Mouse (Mus musculus): ENCODE results near the gene Mapk11. TPM values are rescaled to one million over a fixed set of nuclear protein-coding genes. Genes with fewer than 3 reads are reported as not detected.

Gene Mapk11
- 0.29 TPM in 1 of 2 replicates, not detected in the other for polyA plus RNA-seq (2012; ENCODE audit: insufficient read depth, low replicate concordance)

DNA sequence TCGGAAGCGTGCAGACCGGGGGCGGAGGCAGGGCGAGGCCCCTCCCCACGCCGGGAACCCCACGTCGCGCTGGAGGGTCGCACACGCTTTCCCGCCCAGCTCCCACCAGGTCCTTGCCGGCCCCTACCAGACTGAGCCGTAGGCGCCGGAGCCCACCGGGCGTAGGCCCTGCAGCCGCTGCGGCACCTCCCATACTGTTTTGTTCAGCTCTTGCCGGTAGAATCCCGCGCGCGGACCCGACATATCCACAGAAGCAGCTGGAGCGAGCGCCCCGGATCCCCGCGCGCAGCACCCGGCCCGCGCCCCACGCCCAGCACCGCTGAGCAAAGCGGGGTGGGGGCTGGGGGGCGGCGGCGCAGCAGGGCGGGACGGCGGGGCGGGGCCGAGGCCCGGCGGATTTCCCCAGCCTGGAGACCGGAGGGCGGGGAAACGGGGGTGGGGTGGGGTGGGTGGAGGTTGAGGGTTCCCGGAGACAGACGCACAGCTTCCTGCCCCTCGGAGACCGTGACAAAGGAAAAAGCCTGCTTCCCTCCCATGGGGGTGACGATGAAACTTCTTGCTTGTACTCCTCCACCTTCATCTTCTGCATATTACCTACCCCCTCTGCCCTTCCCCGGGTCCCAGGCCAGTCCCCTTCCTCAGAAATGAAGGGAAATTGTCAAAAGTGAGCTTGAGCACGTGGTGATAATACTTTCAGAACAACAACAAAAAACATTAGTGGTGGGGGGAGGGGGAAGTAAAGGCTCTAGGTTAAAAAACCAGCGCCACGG lies at the start of gene Mapk11:
TSS of gene Mapk11 (minus strand) at position 358 of the 770 bp plus-strand sequence.
- Histone ChIP-seq H3K4me1 (peaks cover 51% of the 10 kb centered on the region), H3K36me3 (replicated peaks; ENCODE audit: low read length) (no peaks in the 10 kb centered on the region), H3K27me3 (replicated peaks) (peaks cover 88% of the 10 kb centered on the region), H3K9me3 (peaks cover 14% of the 10 kb centered on the region), H3K4me3 (replicated peaks) (peak within 1 kb of the TSS; percentile 92)
- TF ChIP-seq GATA1 (IDR thresholded peaks at IDR 0.05; ENCODE audit: borderline replicate concordance, low read length) = no peak
- TF ChIP-seq FLI1 (IDR thresholded peaks at IDR 0.05; ENCODE audit: low read length) = no peak

- H3K4me3 ChIP-seq (replicated peaks) = peak overlapping the region; percentile 99
Observed at GRCm38 (mm10) chr15:89197056-89197455, 47.6 kb upstream of the Mapk11 start.

GRCm38 (mm10) chr15:89196313-89196706 lies 46.9 kb upstream of the Mapk11 start, which contains the start of gene Dennd6b:
TSS of gene Dennd6b (minus strand) at chr15:89196496.
- Histone ChIP-seq H3K36me3 (replicated peaks; ENCODE audit: low read length) (peaks cover 3% of the 10 kb centered on the region), H3K9me3 (no peaks in the 10 kb centered on the region), H3K4me1 (peaks cover 23% of the 10 kb centered on the region), H3K27me3 (replicated peaks) (no peaks in the 10 kb centered on the region), H3K4me3 (replicated peaks) (peak within 1 kb of the TSS; percentile 99)
- TF ChIP-seq FLI1 (IDR thresholded peaks at IDR 0.05; ENCODE audit: low read length) (no peak), GATA1 (IDR thresholded peaks at IDR 0.05; ENCODE audit: borderline replicate concordance, low read length) (no peak)

More at GRCm38 (mm10) chr15:89197056-89197455, 47.6 kb upstream of the Mapk11 start:
- Histone ChIP-seq H3K9me3 (peaks cover 4% of the 10 kb centered on the region), H3K36me3 (replicated peaks; ENCODE audit: low read length) (peaks cover 3% of the 10 kb centered on the region), H3K27me3 (replicated peaks) (no peaks in the 10 kb centered on the region), H3K4me1 (peaks cover 23% of the 10 kb centered on the region)
- no peak for TF ChIP-seq FLI1 (IDR thresholded peaks at IDR 0.05; ENCODE audit: low read length)
- TF ChIP-seq GATA1 (IDR thresholded peaks at IDR 0.05; ENCODE audit: borderline replicate concordance, low read length) = no peak

- Histone ChIP-seq H3K4me1 (peaks cover 26% of the 10 kb centered on the region), H3K9me3 (no peaks in the 10 kb centered on the region)
- TF ChIP-seq FLI1 (IDR thresholded peaks at IDR 0.05; ENCODE audit: low read length) (no peak), GATA1 (IDR thresholded peaks at IDR 0.05; ENCODE audit: borderline replicate concordance, low read length) (no peak)
Observed at GRCm38 (mm10) chr15:89195690-89196312, 46.4 kb upstream of the Mapk11 start.

DNA sequence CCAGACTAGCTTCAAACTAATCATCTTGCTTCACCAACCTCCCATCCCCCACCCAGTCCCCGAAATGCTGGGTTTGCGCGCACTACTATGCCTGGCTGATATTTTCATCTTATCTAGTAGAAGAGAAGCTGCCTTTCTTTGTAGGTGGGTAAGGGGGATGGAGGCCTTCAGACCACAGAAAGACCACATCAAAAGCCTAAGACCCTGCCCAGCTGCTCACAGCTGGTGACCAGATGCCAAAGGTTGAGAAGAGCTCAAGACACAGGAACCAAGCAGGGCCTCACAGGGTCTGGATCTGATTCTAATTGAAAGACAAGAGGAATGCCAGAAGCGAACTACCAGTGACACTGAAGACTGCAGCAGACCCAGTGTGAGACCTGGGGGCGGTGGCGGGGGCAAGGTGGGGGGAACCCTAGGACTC lies 45.8 kb upstream of the Mapk11 start:
- no peak for TF ChIP-seq GATA1 (IDR thresholded peaks at IDR 0.05; ENCODE audit: borderline replicate concordance, low read length)
- no peak for TF ChIP-seq FLI1 (IDR thresholded peaks at IDR 0.05; ENCODE audit: low read length)
- H3K36me3 ChIP-seq (replicated peaks; ENCODE audit: low read length) = peaks cover 4% of the 10 kb centered on the region
- H3K4me3 ChIP-seq (replicated peaks) = peak overlapping the region; percentile 99
- H3K4me1 ChIP-seq = peaks cover 31% of the 10 kb centered on the region
- H3K9me3 ChIP-seq = no peaks in the 10 kb centered on the region
- H3K27me3 ChIP-seq (replicated peaks) = no peaks in the 10 kb centered on the region

More at GRCm38 (mm10) chr15:89195690-89196312, 46.4 kb upstream of the Mapk11 start:
- peak overlapping the region; percentile 99 for H3K4me3 ChIP-seq (replicated peaks)
- peaks cover 3% of the 10 kb centered on the region for H3K36me3 ChIP-seq (replicated peaks; ENCODE audit: low read length)
- H3K27me3 ChIP-seq (replicated peaks) = no peaks in the 10 kb centered on the region

- Histone ChIP-seq H3K4me3 (replicated peaks) (no peak overlapping the region), H3K4me1 (peaks cover 63% of the 10 kb centered on the region), H3K36me3 (replicated peaks; ENCODE audit: low read length) (peaks cover 38% of the 10 kb centered on the region), H3K27me3 (replicated peaks) (peaks cover 26% of the 10 kb centered on the region), H3K9me3 (no peaks in the 10 kb centered on the region)
- no peak for TF ChIP-seq GATA1 (IDR thresholded peaks at IDR 0.05; ENCODE audit: borderline replicate concordance, low read length)
- no peak for TF ChIP-seq FLI1 (IDR thresholded peaks at IDR 0.05; ENCODE audit: low read length)
Observed at GRCm38 (mm10) chr15:89184937-89185227, 35.5 kb upstream of the Mapk11 start.

- H3K4me1 ChIP-seq = peaks cover 67% of the 10 kb centered on the region
- H3K27me3 ChIP-seq (replicated peaks) = peaks cover 31% of the 10 kb centered on the region
- TF ChIP-seq FLI1 (IDR thresholded peaks at IDR 0.05; ENCODE audit: low read length) = no peak
- no peak for TF ChIP-seq GATA1 (IDR thresholded peaks at IDR 0.05; ENCODE audit: borderline replicate concordance, low read length)
- no peaks in the 10 kb centered on the region for H3K9me3 ChIP-seq
- H3K36me3 ChIP-seq (replicated peaks; ENCODE audit: low read length) = peaks cover 38% of the 10 kb centered on the region
- H3K4me3 ChIP-seq (replicated peaks) = no peak overlapping the region
Observed at GRCm38 (mm10) chr15:89184141-89184936, 34.9 kb upstream of the Mapk11 start.

DNA sequence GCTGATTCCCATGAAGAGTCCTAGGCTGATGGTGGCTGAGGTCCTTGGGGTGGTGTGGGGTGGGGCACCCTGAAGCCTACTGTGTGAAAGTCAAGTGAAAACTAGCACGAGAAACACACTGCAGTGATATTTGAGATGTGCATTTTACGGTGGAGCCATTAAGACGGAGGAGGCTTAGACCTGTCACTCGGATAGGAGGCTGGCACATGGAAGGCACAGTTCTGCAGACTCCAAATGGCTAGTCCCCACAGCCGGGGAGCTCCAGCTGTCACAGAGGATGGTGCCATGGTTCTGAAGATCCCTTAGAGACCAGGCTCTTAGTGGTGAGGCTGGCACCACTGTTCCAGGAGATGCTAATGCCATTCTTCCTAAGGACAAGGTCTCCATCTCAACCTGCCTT lies 33.4 kb upstream of the Mapk11 start:
- Histone ChIP-seq H3K4me1 (peaks cover 72% of the 10 kb centered on the region), H3K4me3 (replicated peaks) (no peak overlapping the region), H3K27me3 (replicated peaks) (peaks cover 45% of the 10 kb centered on the region), H3K36me3 (replicated peaks; ENCODE audit: low read length) (peaks cover 27% of the 10 kb centered on the region), H3K9me3 (no peaks in the 10 kb centered on the region)
- TF ChIP-seq GATA1 (IDR thresholded peaks at IDR 0.05; ENCODE audit: borderline replicate concordance, low read length) = no peak
- TF ChIP-seq FLI1 (IDR thresholded peaks at IDR 0.05; ENCODE audit: low read length) = no peak

DNA sequence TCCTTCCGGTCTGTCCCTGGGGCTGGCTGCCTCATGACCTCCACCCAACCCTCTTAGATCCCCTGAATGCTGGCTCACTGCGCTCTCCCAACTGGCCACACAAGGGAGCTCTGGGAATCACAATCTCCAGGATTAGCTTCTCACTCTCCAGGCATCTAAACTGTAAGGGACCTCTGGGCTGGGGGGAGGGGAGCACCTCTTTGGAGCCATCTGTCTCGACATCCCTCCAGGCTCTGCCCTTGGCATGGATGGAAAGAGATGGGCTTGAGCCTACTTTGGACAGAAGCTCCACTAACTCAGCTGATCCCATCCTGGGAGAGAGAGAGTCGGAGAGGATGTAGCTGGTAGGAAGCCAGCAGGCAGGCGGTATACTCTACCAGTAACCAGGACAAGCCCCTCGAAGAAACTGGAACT lies 32.9 kb upstream of the Mapk11 start:
- Histone ChIP-seq H3K4me1 (peaks cover 77% of the 10 kb centered on the region), H3K36me3 (replicated peaks; ENCODE audit: low read length) (peaks cover 24% of the 10 kb centered on the region), H3K9me3 (no peaks in the 10 kb centered on the region), H3K27me3 (replicated peaks) (peaks cover 48% of the 10 kb centered on the region), H3K4me3 (replicated peaks) (peak overlapping the region; percentile 50)
- TF ChIP-seq FLI1 (IDR thresholded peaks at IDR 0.05; ENCODE audit: low read length) = no peak
- no peak for TF ChIP-seq GATA1 (IDR thresholded peaks at IDR 0.05; ENCODE audit: borderline replicate concordance, low read length)

Data from megakaryocyte, embryonic 14.5 days (primary cell).